Mouse (Mus musculus) brown adipose tissue, adult 24 weeks (tissue): ENCODE measurements around the gene Fam227b. TPM values are rescaled to one million over a fixed set of nuclear protein-coding genes. Genes with fewer than 3 reads are reported as not detected.

Experiments
- H3K27ac ChIP-seq: fragments of 200-500 bp; replicated peaks from 2 replicates; pipeline ENCODE4 v1.5.1; 2012; ENCODE audit warnings: low read depth, mild to moderate bottlenecking, low read length
- H3K4me1 ChIP-seq: fragments of 200-500 bp; 2 replicates; pipeline ENCODE4 v1.6.1; 2012; ENCODE audit warnings: low read length, mixed read lengths; ENCODE audit not compliant: control insufficient read depth, insufficient read depth, insufficient read length
- H3K4me3 ChIP-seq: fragments of 200-500 bp; 2 replicates; pipeline ENCODE4 v1.5.1; 2012; ENCODE audit warnings: low read depth, mild to moderate bottlenecking, low read length, moderate library complexity; ENCODE audit not compliant: insufficient read depth
- polyA plus RNA-seq: library from polyadenylated mRNA; stranded (reverse); fragments of >200 nt; gene quantifications from 2 replicates; pipeline ENCODE4 v1.2.4, GENCODE M21; 2012; ENCODE audit not compliant: missing spikeins, insufficient read depth, insufficient read length

Fam227b gene
- polyA plus RNA-seq, 1 experiment, result not detected

DNA sequence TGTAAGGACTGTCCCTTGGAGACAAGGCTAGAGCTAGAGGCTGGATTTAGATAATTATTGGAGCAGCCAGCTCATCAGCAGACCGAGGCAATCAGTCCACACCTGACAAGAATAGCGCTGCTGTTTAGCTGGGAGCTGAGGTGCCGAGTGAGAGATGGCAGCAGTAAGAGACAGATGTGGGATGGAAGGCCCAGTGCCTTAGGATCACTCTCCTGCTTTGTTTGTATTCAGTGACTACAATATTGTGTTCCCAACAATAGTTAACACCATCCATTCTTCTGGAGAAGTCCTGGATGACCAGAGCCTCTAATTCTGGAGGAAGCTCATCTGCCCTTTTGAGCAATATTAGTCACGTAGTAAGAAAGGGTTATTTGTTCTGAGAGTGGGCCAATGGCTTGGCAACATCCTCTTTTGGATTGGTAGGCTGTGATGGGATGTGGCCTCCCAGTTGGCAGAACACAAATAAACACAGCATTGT is 112.4 kb downstream of the Fam227b start:
- H3K27ac ChIP-seq, result no peak overlapping the region
- H3K4me3 ChIP-seq, result no peak overlapping the region
- no peaks in the 10 kb centered on the region for H3K4me1 ChIP-seq

DNA sequence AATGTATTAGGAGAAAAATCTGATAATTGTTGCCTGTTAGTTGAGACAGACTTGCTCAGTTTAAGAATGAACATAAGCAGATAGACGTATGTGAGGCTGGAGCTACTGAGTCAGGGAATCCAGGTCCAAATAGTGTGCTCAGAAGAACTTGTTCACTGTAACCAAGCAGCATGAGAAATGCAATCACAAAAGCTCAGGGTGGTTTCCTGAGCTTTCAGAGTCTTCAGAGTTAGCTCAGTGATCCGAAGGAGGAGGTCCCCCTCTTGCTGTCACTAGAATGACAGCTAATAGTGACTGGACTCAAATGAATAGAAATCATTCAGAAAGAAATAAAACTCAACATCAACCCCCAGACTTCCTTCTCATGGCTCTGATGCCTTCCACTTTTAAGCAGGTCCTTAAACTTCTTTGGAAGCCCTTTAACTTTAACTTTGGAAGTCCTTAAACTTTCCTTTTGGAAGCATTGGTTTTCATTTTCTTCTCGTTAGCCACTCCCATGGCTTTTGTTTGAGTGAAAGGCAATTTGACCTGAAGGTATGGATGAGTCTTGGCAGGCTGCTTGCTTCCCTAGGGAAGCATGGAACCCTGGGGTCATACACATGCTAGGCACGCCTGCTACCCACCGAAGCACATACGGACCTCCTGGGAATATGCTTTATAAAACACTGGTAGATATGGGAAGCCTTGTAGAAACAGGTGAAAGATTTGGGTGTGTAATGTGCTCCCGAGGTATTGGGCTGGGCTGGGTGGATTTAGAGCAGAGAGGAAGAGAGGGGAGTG is 113.4 kb downstream of the Fam227b start:
- no peak overlapping the region for H3K27ac ChIP-seq
- no peak overlapping the region for H3K4me3 ChIP-seq

DNA sequence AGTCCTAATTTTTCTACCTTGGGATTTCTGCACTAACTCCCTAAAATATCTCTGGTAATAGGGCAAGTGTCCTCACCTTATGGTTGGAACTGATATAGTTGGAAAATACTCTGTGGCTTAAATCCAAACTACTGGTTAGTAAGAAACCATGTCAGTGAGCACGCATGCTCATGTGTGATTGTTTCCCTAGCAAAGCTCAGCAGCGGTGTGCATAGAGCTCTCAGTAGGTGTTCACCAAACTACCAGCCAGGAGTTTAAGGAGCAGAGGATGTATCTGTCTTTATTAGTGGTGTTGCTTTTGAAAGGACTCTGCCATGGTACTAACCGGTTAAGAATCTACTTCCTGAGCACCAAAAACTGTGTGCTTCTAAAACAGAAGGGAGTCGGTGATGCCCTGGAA is 115.7 kb downstream of the Fam227b start:
- H3K4me3 ChIP-seq, result no peak overlapping the region; the same call in 1 of the 2 replicates
- H3K27ac ChIP-seq, result no peak overlapping the region
- H3K4me1 ChIP-seq, result no peaks in the 10 kb centered on the region

More for the DNA sequence above, 113.4 kb downstream of the Fam227b start:
- no peaks in the 10 kb centered on the region for H3K4me1 ChIP-seq

DNA sequence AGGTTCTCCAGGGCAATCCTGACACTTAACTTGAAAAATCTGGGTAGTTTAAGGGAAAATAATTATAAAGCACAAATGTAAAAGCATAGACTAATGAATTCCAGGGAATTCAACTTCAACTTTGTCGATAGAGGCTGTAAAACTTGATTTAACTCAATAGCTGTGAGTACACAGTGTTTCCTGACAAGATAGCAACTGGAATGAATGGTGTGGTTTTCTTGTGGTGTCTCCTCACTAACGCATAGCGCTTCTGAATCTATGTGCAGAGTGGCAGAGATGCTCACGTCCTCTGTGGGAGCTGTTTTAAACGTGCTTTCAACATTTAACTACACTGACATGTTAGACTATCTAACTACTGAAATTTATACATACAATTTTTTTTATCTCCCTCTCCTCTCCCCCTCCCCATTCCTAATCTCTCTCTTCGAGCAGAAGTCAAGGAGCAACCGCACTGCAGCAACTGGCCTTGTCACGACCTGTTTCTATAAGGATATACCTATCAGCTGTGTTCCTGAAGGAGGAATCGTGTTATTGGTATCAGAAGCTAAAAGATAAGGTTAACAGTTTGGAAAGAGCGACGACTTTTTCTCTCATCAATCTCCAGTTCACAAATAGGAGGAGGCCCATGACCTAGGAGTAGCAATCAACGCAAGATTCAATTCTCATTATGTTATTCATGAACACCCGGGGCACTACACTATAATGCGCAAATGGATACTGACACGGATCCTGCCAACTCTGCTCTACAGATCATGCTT is 116.6 kb downstream of the Fam227b start:
- peak overlapping the region; percentile 23; the same call in 1 of the 2 replicates for H3K27ac ChIP-seq
- peak overlapping the region; percentile 35 for H3K4me3 ChIP-seq
- no peaks in the 10 kb centered on the region for H3K4me1 ChIP-seq

DNA sequence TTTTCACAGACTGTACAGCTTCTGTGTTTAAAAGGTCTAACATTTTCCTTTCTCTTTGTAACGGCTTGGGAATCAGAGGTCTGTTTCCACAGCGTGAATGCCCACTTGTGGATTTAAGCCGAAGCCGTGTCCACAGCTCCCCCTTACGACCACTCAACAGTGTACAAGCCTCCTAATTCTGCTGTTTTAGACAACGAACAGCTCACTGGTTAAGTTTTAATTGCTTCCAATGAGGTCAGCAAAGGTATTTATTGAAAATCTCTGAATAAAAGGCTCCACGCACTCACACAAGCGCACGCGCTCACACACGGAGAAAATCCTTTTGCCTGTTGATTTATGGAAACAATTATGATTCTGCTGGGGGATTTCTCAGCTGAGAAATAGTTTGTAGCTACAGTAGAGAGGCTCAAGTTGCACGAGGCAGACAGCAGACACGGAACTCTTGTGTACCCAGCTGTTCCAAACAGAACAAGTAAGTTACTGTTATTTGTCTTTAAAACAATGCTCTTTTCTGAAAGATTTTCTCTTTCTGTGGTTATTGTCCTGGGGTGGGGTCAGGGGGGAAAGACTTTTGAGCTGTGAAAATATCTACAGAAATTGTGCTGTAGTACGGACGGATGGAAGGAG is 117.3 kb downstream of the Fam227b start, which contains the start of gene Fgf7:
Gene Fgf7 (plus strand): TSS at position 280 of the 627 bp plus-strand sequence.
- Histone ChIP-seq H3K4me3 (peak within 1 kb of the TSS; percentile 35), H3K27ac (no peak within 1 kb of the TSS; the same call in 1 of the 2 replicates), H3K4me1 (no peaks in the 10 kb centered on the region)

DNA sequence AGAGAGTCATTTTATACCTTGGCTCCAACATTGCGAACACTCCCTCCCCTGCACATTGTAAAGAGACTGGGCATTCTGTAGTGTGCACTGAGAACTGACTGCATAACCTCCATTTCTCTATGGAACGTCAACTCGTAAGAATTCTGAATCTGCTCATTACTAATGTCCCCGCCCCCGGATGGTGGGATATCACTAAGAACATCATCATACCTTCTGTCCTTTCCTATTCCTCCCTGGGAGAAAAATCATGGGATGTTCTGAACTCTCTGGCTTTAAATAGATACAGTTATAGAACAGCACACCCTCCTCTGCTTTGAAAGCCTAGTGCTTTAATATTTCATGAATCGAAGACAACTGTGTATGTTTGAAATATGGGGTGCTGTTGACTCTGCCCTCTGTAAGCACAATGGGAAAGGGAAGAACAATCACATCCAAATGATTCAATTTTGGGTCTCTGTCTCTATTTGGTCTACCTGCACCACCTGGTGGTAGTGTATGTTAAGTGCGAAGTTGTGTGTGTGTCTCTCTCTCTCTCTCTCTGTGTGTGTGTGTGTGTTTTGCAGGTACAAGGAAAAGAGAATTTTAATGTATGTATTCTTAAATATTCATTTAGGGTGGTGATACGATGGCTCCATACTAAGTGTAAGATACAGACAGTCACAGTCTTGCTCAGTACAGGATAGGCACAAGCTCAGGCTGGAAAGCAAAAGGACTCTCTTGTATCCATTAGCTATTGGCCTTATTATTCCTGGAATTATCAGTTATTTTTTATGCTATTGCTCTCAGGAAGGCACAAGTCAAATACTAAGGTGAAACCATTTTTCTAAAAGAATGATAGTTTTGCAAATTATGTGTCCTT is 118.5 kb downstream of the Fam227b start:
- Histone ChIP-seq H3K4me3 (no peak overlapping the region), H3K4me1 (no peaks in the 10 kb centered on the region), H3K27ac (no peak overlapping the region)

DNA sequence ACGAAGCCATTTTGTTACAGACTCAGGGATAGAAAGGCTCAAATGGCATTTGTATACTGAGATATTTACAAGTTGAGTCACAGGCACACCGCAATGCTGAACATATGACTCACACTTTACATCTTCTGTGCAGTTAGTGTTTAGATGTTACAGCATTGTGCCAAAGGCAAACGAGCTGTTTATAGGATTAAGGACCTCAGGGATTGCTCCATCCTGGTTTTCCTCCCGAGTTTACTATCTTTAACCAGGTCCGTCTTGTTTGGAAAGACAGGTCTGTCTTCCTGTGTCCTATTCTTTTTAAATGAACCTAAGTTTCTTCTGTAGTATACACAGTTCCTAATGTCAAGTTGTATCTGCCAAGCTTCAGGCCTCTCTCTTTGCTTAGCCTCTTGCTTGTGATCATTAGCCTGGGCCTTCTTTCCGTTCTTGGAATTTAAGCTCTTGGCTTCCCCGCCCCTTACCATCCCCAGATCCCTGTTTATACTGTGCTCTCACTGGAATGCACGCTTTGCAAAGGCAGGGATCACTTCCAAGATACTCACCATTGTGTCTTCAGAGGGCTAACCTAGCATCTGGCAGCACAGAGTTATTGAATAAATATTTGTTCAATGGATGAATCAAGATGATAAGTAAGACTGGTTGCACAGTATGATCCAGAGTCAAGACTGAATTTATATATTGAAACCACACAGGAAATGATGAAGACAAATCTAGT is 120.5 kb downstream of the Fam227b start:
- no peak overlapping the region for H3K27ac ChIP-seq
- no peak overlapping the region for H3K4me3 ChIP-seq
- no peaks in the 10 kb centered on the region for H3K4me1 ChIP-seq

DNA sequence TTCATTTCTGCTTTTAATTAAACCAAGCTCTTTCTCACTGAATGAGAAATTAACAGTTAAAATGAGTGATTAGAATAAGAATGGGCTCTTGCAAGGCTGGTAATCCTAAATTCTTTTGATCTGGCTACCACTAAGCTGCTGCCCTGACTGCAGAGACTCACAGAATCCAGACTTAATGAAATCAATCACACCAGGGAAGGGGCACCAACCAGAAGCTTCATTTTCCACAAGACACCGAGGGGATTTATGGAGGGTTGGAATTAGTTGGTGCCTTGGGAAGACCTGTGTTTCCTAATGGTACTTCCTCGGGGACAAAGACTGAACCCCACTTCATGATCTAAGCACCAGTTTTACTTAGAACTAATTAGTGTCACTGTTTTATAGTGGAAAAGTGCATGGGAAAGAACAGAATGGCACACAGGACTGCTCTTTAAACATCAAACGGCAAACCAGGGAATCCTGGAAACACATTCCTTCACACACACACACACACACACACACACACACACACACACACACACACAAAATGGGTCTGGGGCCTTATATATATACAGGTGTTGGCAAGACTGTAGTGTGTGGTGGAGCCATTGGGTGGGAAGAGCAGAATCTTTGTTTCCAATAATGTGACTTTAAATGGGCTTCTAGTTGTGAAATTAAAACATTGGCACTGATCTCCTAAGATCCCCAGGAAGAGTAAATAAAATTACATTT is 135.9 kb downstream of the Fam227b start:
- Histone ChIP-seq H3K4me1 (no peaks in the 10 kb centered on the region), H3K27ac (no peak overlapping the region), H3K4me3 (no peak overlapping the region)

DNA sequence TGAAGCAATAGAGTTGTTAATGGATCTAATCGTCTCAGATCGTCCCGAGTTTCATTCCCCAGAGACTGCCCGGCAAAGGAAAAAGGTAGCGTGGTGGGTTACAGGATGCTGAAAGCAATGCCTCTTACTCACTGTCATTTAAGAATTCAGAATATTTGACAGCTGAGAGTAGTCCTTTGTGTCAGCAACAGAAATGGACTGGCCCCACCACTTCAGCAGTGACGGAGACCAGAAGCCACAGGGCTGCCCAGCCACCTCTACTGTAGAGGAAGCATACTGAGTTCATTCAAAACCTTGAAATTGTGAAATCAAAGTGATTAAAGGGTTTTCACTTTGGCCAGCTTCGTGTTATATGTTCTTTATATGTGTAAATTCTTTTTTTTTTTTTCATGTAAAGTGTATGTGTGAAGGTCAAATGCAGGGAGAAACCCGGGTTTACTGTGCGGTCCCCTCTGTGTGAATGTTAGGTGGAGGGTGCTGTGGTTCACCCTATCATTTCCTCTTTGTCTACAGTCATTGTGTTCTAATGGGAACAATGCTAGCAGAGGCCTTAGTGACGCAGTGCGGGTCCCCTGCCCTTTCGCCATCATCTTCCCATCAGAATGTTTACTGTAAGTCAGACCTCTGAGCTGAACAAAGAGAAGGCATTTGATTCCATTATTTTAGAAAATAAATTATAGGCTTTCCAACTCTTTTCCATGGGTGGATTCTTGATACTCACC is 136.7 kb downstream of the Fam227b start:
- Histone ChIP-seq H3K4me3 (no peak overlapping the region), H3K27ac (no peak overlapping the region), H3K4me1 (no peaks in the 10 kb centered on the region)

DNA sequence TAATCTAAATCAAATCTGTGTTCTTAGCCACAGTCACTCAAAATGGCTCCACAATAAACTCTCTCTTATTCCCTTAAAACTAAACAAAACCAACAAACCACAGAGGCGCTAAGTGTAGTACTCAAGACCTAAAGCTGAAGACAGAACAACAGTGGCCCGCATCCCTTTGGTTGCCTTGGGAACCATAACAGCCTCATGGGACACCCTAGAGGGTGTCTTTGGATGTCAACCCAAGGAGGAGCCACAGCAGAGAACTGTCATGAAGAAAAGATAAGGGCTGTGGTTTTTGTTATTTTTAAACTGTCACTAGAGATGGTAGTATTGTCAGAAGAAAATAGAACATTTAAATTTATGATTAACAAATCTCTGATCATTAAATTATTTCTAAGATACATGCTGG is 145.1 kb downstream of the Fam227b start:
- Histone ChIP-seq H3K27ac (no peak overlapping the region), H3K4me3 (no peak overlapping the region), H3K4me1 (no peaks in the 10 kb centered on the region)

DNA sequence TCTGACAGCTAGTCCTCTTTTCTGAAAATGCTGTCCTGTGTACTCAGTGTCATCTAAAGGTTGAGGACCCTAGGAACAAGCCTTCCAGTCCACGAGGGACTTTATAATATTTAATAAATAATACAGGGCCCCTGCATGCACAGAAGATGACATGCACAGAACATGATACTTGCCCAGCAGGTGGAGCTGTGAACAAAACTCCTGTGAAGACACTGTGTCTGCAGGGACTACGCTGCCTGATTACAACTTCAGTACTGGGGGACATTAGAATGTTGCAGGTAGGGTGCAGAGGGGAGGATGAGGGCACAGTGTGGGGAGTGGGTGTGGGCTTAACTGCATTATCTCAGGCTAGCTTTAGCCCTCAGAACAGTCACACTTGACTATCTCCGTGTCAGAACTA is 145.7 kb downstream of the Fam227b start:
- no peak overlapping the region for H3K27ac ChIP-seq
- H3K4me3 ChIP-seq, result no peak overlapping the region
- no peaks in the 10 kb centered on the region for H3K4me1 ChIP-seq

DNA sequence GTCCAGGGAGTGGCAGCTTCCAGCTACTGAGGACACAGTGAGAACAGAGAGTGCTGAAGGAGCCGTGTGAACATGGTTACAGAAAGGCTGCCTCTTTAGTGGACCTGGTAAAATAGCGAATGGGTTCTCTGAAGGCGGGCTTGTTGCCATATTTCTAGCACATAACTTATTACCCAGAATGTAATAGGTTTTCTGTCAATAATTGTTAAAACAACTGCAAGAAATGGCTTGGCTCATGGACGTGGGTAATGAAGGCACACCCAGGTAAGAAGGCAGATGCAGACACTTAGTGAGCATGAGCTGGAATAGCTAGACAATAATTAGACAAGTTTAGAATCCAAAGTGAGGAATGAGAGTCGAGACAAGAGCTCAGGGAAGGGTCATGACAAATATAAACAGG is 149.5 kb downstream of the Fam227b start:
- H3K4me1 ChIP-seq, result no peaks in the 10 kb centered on the region
- no peak overlapping the region for H3K27ac ChIP-seq
- H3K4me3 ChIP-seq, result no peak overlapping the region

DNA sequence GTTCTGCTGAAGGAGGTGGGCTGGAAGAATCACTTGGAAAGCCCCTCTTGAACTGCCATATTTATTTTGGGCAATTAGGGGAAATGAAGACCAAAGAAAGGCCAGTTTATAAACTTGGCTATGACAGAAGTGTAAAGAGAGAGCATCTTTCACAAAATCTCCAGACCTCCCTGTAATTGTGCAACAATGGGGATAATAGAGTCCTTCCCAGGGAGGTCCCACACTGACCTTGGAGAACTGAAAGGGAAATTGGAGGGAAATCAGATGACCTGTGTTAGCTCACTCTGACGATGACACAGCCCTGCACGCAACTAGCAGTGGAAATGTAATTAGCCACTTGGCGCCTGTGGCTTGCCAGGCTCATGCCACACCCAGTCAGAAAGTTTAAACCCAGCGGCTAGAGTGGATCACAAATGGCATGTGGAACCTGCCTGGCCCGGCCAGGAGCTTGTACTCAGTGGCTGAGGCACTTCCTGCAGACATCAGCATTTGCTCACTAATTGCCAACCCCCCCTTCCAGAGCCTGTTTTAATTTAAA is 175.9 kb downstream of the Fam227b start:
- H3K4me1 ChIP-seq, result no peaks in the 10 kb centered on the region
- H3K4me3 ChIP-seq, result no peak overlapping the region
- H3K27ac ChIP-seq, result no peak overlapping the region
